Mouse (Mus musculus) small intestine, adult 2 months (tissue): ENCODE measurements around the gene Primpol.

Experiments
- CTCF ChIP-seq: fragments of 200-500 bp; IDR thresholded peaks from 2 replicates; pipeline ENCODE4 v1.5.1; 2012; ENCODE audit warnings: low read depth, mild to moderate bottlenecking, control low read depth, inconsistent platforms, low read length, moderate library complexity, mixed read lengths; ENCODE audit not compliant: insufficient replicate concordance, insufficient read length; ENCODE audit errors: extremely low read depth
- POLR2A ChIP-seq: fragments of 200-500 bp; IDR thresholded peaks from 2 replicates; pipeline ENCODE4 v1.6.1; 2012; ENCODE audit warnings: low read depth, mild to moderate bottlenecking, control low read depth, inconsistent platforms, low read length, moderate library complexity

DNA sequence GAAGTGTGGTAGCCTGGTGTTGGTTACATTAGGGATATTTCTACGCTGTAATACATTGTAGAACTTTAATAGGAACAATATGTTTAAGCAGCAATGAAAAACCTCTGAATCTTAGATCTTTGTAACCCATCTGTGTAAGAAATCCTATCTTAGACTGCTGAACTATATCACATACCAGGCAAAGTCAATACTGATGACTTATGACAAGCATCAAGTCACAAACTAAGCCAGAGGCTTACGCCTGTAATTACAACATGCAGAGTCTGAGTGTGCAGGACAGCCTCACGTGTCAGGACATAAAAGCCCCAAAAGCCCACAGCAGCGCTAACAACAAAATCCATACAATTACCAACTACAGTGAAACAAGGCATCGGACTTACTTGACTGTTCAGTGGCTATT, 13.4 kb downstream of the Primpol start:
- no peak for TF ChIP-seq CTCF
- no peak for TF ChIP-seq POLR2A
